Mouse (Mus musculus) intestine, postnatal 0 days (tissue): Measurements from ENCODE around the gene Ttll8. TPM values are rescaled to one million over a fixed set of nuclear protein-coding genes. Genes with fewer than 3 reads are reported as not detected.

Source experiments
- ATAC-seq: fragments of 200-750 bp; cut with Nextera tagmentation; 2 replicates; pipeline ENCODE4 v1.8.0; 2017; ENCODE audit warnings: mild to moderate bottlenecking, moderate TSS enrichment, moderate library complexity
- H3K27ac ChIP-seq: fragments of 300-500 bp; sonication (generic); 2 replicates; pipeline ENCODE4 v1.5.1; 2014; ENCODE audit warnings: mild to moderate bottlenecking, low read depth, low read length, moderate library complexity
- H3K27me3 ChIP-seq: fragments of 300-500 bp; sonication (generic); replicated peaks from 2 replicates; pipeline ENCODE4 v1.6.1; 2014; ENCODE audit warnings: low read length, mixed read lengths; ENCODE audit not compliant: control insufficient read depth, insufficient read depth
- H3K36me3 ChIP-seq: fragments of 300-500 bp; sonication (generic); 2 replicates; pipeline ENCODE4 v1.6.1; 2014; ENCODE audit warnings: mild to moderate bottlenecking, moderate library complexity; ENCODE audit not compliant: control insufficient read depth, insufficient read depth
- H3K4me1 ChIP-seq: fragments of 300-500 bp; sonication (generic); replicated peaks from 2 replicates; pipeline ENCODE4 v1.6.1; 2014; ENCODE audit warnings: antibody characterized with exemption, low read length, mixed read lengths; ENCODE audit not compliant: control insufficient read depth, insufficient read depth
- H3K4me2 ChIP-seq: fragments of 300-500 bp; sonication (generic); replicated peaks from 2 replicates; pipeline ENCODE4 v1.6.1; 2014; ENCODE audit warnings: low read depth, mild to moderate bottlenecking, moderate library complexity
- H3K4me3 ChIP-seq: fragments of 300-500 bp; sonication (generic); 2 replicates; pipeline ENCODE4 v1.5.1; 2014; ENCODE audit warnings: low read depth, low read length
- H3K9ac ChIP-seq: fragments of 300-500 bp; sonication (generic); 2 replicates; pipeline ENCODE4 v1.6.1; 2014; ENCODE audit warnings: mild to moderate bottlenecking, low read depth, low read length
- H3K9me3 ChIP-seq: fragments of 300-500 bp; sonication (generic); 2 replicates; pipeline ENCODE4 v1.6.1; 2016; ENCODE audit warnings: mixed run types; ENCODE audit not compliant: control insufficient read depth
- CTCF ChIP-seq: sonication (generic); IDR thresholded peaks from 2 replicates; pipeline ENCODE4 v1.5.1; 2016; ENCODE audit warnings: low read depth, mild to moderate bottlenecking, control low read depth, antibody characterized with exemption, moderate library complexity
- WGBS: fragments of 180-500 bp; shearing (Covaris S2); extraction: QIAGEN DNeasy Blood & Tissue Kit; methylation state at CpG from one replicate; pipeline ENCODE4 v1.1.7; 2014; 5-methylcytosine and 5-hydroxymethylcytosine counted together
- polyA plus RNA-seq: library from polyadenylated mRNA; unstranded; fragments of >200 nt; fragmentation: Nextera tagmentation; extraction: Ambion mirVana; gene quantifications from 2 replicates; pipeline ENCODE4 v1.2.1, GENCODE M21; 2015

Ttll8 gene
- polyA plus RNA-seq, 1 experiment from 2014 or later: not detected

DNA sequence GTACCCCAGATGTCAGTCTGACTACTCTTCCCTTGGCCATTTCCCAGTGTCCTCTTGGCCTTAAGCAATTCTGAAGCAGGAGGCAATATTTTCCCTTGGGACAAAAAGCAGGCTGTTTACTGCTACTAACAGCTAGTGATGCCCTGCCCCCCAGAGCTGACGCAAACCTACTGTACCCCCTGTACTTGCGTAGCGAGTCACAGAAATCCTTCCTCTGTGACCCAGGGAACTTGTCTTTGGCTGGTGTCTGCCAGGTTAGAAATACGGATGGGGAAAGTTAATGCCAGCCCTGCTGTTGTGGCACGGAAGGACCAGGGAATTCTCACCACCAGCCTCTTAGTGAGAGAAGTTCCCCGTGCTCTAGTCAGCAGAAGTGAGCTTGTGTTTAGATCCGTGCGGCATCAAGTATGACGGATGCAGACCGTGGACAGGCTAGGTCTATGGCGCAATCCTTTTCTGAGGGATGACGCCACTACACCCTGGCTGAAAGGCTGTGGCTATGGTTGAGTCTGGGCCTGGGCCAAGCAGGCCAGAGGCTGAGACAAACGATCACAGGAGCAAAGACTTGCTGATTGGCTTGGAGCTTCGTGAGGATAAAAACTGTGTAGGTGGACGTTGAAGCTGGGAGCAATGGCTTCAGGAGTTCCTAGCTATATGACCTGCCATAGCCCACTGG, 51.9 kb downstream of the Ttll8 start:
- Histone ChIP-seq H3K9ac (no peak overlapping the region), H3K4me3 (no peak overlapping the region), H3K36me3 (no peaks in the 10 kb centered on the region), H3K27ac (no peak overlapping the region), H3K9me3 (no peaks in the 10 kb centered on the region), H3K27me3 (no peaks in the 10 kb centered on the region), H3K4me2 (no peak overlapping the region), H3K4me1 (no peaks in the 10 kb centered on the region)
- WGBS: 78% methylated on average over 15 of the region's 15 CpGs
- TF ChIP-seq CTCF: no peak
- no peak for ATAC-seq

GRCm38 (mm10) chr15:88896341-88896980, 57.8 kb downstream of the Ttll8 start:
- H3K4me3 ChIP-seq: no peak overlapping the region
- H3K4me1 ChIP-seq: no peaks in the 10 kb centered on the region
- H3K4me2 ChIP-seq: no peak overlapping the region
- no peak for TF ChIP-seq CTCF
- 81% methylated on average over 10 of the region's 10 CpGs for WGBS
- no peaks in the 10 kb centered on the region for H3K27me3 ChIP-seq
- H3K36me3 ChIP-seq: no peaks in the 10 kb centered on the region
- H3K27ac ChIP-seq: no peak overlapping the region
- ATAC-seq: no peak
- no peak overlapping the region for H3K9ac ChIP-seq
- H3K9me3 ChIP-seq: no peaks in the 10 kb centered on the region

- no peaks in the 10 kb centered on the region for H3K27me3 ChIP-seq
- no peak overlapping the region for H3K4me3 ChIP-seq
- H3K9ac ChIP-seq: no peak overlapping the region
- no peak overlapping the region for H3K4me2 ChIP-seq
- no peaks in the 10 kb centered on the region for H3K9me3 ChIP-seq
- 57% methylated on average over 6 of the region's 6 CpGs for WGBS
- H3K36me3 ChIP-seq: no peaks in the 10 kb centered on the region
- TF ChIP-seq CTCF: no peak
- no peak overlapping the region for H3K27ac ChIP-seq
- H3K4me1 ChIP-seq: no peaks in the 10 kb centered on the region
- ATAC-seq: no peak
Observed at GRCm38 (mm10) chr15:88895891-88896290, 58.3 kb downstream of the Ttll8 start.

DNA sequence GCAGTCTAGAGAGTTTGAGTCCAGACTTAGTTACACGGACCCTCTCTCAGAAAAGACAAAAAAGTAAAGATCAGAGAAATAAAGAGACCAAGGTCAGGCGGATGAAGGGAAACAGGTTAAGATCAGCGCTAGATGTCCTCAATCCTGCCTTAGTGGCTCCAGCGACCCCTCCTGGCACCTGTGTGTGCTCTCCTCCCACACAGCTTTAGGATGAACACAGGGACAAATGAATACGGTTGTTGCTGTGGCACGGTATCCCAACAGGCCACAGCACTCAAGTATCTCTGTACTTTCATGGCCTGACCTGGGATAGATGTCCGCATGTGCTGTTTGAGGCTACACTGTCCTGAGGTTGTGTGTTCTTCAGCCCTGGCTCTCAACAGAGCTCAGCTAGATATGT, 59.1 kb downstream of the Ttll8 start:
- ATAC-seq: no peak
- no peaks in the 10 kb centered on the region for H3K9me3 ChIP-seq

GRCm38 (mm10) chr15:88892876-88893275, 61.3 kb downstream of the Ttll8 start:
- H3K4me3 ChIP-seq: no peak overlapping the region

More for the DNA sequence above, 59.1 kb downstream of the Ttll8 start:
- 0 out of 2 replicates have a peak, but pooled peaks have one; percentile 7 for TF ChIP-seq CTCF
- Histone ChIP-seq H3K4me1 (no peaks in the 10 kb centered on the region), H3K27ac (no peak overlapping the region), H3K36me3 (no peaks in the 10 kb centered on the region), H3K9ac (no peak overlapping the region), H3K4me2 (no peak overlapping the region), H3K27me3 (no peaks in the 10 kb centered on the region), H3K4me3 (no peak overlapping the region)
- 69% methylated on average over 7 of the region's 7 CpGs for WGBS

GRCm38 (mm10) chr15:88892252-88892651, 62.0 kb downstream of the Ttll8 start:
- no peak overlapping the region for H3K9ac ChIP-seq
- no peaks in the 10 kb centered on the region for H3K27me3 ChIP-seq
- no peak overlapping the region for H3K4me2 ChIP-seq
- no peak for TF ChIP-seq CTCF
- H3K36me3 ChIP-seq: no peaks in the 10 kb centered on the region
- no peaks in the 10 kb centered on the region for H3K4me1 ChIP-seq
- WGBS: 78% methylated on average over 1 of the region's 1 CpGs
- ATAC-seq: no peak
- H3K9me3 ChIP-seq: no peaks in the 10 kb centered on the region
- no peak overlapping the region for H3K27ac ChIP-seq
- no peak overlapping the region for H3K4me3 ChIP-seq

More at GRCm38 (mm10) chr15:88892876-88893275, 61.3 kb downstream of the Ttll8 start:
- TF ChIP-seq CTCF: no peak
- no peak for ATAC-seq
- H3K27ac ChIP-seq: no peak overlapping the region
- no peak overlapping the region for H3K4me2 ChIP-seq
- H3K27me3 ChIP-seq: no peaks in the 10 kb centered on the region
- H3K36me3 ChIP-seq: no peaks in the 10 kb centered on the region
- no peaks in the 10 kb centered on the region for H3K4me1 ChIP-seq
- no peak overlapping the region for H3K9ac ChIP-seq
- 60% methylated on average over 5 of the region's 5 CpGs for WGBS
- H3K9me3 ChIP-seq: no peaks in the 10 kb centered on the region
